Mouse (Mus musculus): ENCODE data around the gene Rps24. TPM values are rescaled to one million over a fixed set of nuclear protein-coding genes. Genes with fewer than 3 reads are reported as not detected.

The Rps24 gene
- polyA plus RNA-seq, 1 experiment: 1,252 TPM

GRCm38 (mm10) chr14:24500845-24501186 is 13.9 kb downstream of the Rps24 start:
- Histone ChIP-seq H3K27ac (ENCODE audit: control insufficient read depth, insufficient read depth, low read depth, low read length) (no peak overlapping the region), H3K27me3 (ENCODE audit: control insufficient read depth, insufficient read depth, low read length) (no peaks in the 10 kb centered on the region), H3K4me3 (ENCODE audit: control insufficient read depth, low read depth, low read length) (no peak overlapping the region), H3K4me1 (ENCODE audit: control insufficient read depth, insufficient read depth, low read length) (no peaks in the 10 kb centered on the region), H3K36me3 (ENCODE audit: control insufficient read depth, insufficient read depth, low read length) (no peaks in the 10 kb centered on the region)
- no peak for TF ChIP-seq CTCF (IDR thresholded peaks at IDR 0.05; ENCODE audit: control insufficient read depth, insufficient read depth, insufficient replicate concordance, low read depth, low read length)
- TF ChIP-seq POLR2A (IDR thresholded peaks at IDR 0.05; ENCODE audit: control insufficient read depth, low read depth, low read length): no peak

- Histone ChIP-seq H3K4me1 (ENCODE audit: control insufficient read depth, insufficient read depth, low read length) (no peaks in the 10 kb centered on the region), H3K36me3 (ENCODE audit: control insufficient read depth, insufficient read depth, low read length) (no peaks in the 10 kb centered on the region), H3K27me3 (ENCODE audit: control insufficient read depth, insufficient read depth, low read length) (no peaks in the 10 kb centered on the region), H3K4me3 (ENCODE audit: control insufficient read depth, low read depth, low read length) (no peak overlapping the region), H3K27ac (ENCODE audit: control insufficient read depth, insufficient read depth, low read depth, low read length) (no peak overlapping the region)
- TF ChIP-seq POLR2A (IDR thresholded peaks at IDR 0.05; ENCODE audit: control insufficient read depth, low read depth, low read length) (no peak), CTCF (IDR thresholded peaks at IDR 0.05; ENCODE audit: control insufficient read depth, insufficient read depth, insufficient replicate concordance, low read depth, low read length) (no peak)
Measured at GRCm38 (mm10) chr14:24501256-24501655, 14.3 kb downstream of the Rps24 start.

- no peak overlapping the region for H3K27ac ChIP-seq (ENCODE audit: control insufficient read depth, insufficient read depth, low read depth, low read length)
- TF ChIP-seq POLR2A (IDR thresholded peaks at IDR 0.05; ENCODE audit: control insufficient read depth, low read depth, low read length): no peak
- TF ChIP-seq CTCF (IDR thresholded peaks at IDR 0.05; ENCODE audit: control insufficient read depth, insufficient read depth, insufficient replicate concordance, low read depth, low read length): no peak
- peaks cover 2% of the 10 kb centered on the region for H3K4me1 ChIP-seq (ENCODE audit: control insufficient read depth, insufficient read depth, low read length)
- no peaks in the 10 kb centered on the region for H3K36me3 ChIP-seq (ENCODE audit: control insufficient read depth, insufficient read depth, low read length)
- peak overlapping the region; percentile 37 for H3K4me3 ChIP-seq (ENCODE audit: control insufficient read depth, low read depth, low read length)
- H3K27me3 ChIP-seq (ENCODE audit: control insufficient read depth, insufficient read depth, low read length): no peaks in the 10 kb centered on the region
Measured at GRCm38 (mm10) chr14:24507452-24508069, 20.6 kb downstream of the Rps24 start.

GRCm38 (mm10) chr14:24508070-24508773 is 21.3 kb downstream of the Rps24 start:
- Histone ChIP-seq H3K36me3 (ENCODE audit: control insufficient read depth, insufficient read depth, low read length) (no peaks in the 10 kb centered on the region), H3K27me3 (ENCODE audit: control insufficient read depth, insufficient read depth, low read length) (no peaks in the 10 kb centered on the region), H3K27ac (ENCODE audit: control insufficient read depth, insufficient read depth, low read depth, low read length) (no peak overlapping the region), H3K4me3 (ENCODE audit: control insufficient read depth, low read depth, low read length) (no peak overlapping the region), H3K4me1 (ENCODE audit: control insufficient read depth, insufficient read depth, low read length) (peaks cover 2% of the 10 kb centered on the region)
- TF ChIP-seq POLR2A (IDR thresholded peaks at IDR 0.05; ENCODE audit: control insufficient read depth, low read depth, low read length) (no peak), CTCF (IDR thresholded peaks at IDR 0.05; ENCODE audit: control insufficient read depth, insufficient read depth, insufficient replicate concordance, low read depth, low read length) (no peak)

DNA sequence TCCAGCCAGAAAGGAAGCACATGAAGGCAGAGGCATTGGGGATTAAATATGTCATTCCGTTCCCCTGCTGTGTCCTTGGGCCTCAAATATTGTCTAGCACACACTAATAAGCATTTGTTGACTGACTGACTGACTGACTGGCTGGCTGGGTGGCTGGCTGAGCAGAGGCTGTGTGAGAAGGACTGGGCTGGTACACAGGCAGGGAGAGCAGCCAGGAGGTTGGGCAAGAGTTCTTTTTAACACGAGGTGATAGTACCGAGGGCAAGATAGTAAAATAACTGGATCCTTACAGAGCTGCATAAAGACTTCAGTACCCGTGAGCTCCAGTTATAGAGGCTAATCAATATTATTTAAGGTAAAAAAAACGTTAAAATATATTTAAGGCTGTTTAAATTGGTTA is 22.6 kb downstream of the Rps24 start:
- no peak overlapping the region for H3K27ac ChIP-seq (ENCODE audit: control insufficient read depth, insufficient read depth, low read depth, low read length)
- TF ChIP-seq CTCF (IDR thresholded peaks at IDR 0.05; ENCODE audit: control insufficient read depth, insufficient read depth, insufficient replicate concordance, low read depth, low read length): no peak
- no peak for TF ChIP-seq POLR2A (IDR thresholded peaks at IDR 0.05; ENCODE audit: control insufficient read depth, low read depth, low read length)
- H3K27me3 ChIP-seq (ENCODE audit: control insufficient read depth, insufficient read depth, low read length): no peaks in the 10 kb centered on the region
- no peak overlapping the region for H3K4me3 ChIP-seq (ENCODE audit: control insufficient read depth, low read depth, low read length)
- H3K4me1 ChIP-seq (ENCODE audit: control insufficient read depth, insufficient read depth, low read length): peaks cover 2% of the 10 kb centered on the region
- no peaks in the 10 kb centered on the region for H3K36me3 ChIP-seq (ENCODE audit: control insufficient read depth, insufficient read depth, low read length)

GRCm38 (mm10) chr14:24510218-24510617 is 23.3 kb downstream of the Rps24 start:
- Histone ChIP-seq H3K36me3 (ENCODE audit: control insufficient read depth, insufficient read depth, low read length) (no peaks in the 10 kb centered on the region), H3K4me3 (ENCODE audit: control insufficient read depth, low read depth, low read length) (no peak overlapping the region), H3K4me1 (ENCODE audit: control insufficient read depth, insufficient read depth, low read length) (peaks cover 2% of the 10 kb centered on the region), H3K27ac (ENCODE audit: control insufficient read depth, insufficient read depth, low read depth, low read length) (no peak overlapping the region), H3K27me3 (ENCODE audit: control insufficient read depth, insufficient read depth, low read length) (no peaks in the 10 kb centered on the region)
- TF ChIP-seq POLR2A (IDR thresholded peaks at IDR 0.05; ENCODE audit: control insufficient read depth, low read depth, low read length) (no peak), CTCF (IDR thresholded peaks at IDR 0.05; ENCODE audit: control insufficient read depth, insufficient read depth, insufficient replicate concordance, low read depth, low read length) (peak; percentile 62; the same call in 1 of the 2 replicates)

GRCm38 (mm10) chr14:24510679-24511078 is 23.8 kb downstream of the Rps24 start:
- Histone ChIP-seq H3K36me3 (ENCODE audit: control insufficient read depth, insufficient read depth, low read length) (no peaks in the 10 kb centered on the region), H3K4me3 (ENCODE audit: control insufficient read depth, low read depth, low read length) (no peak overlapping the region), H3K27me3 (ENCODE audit: control insufficient read depth, insufficient read depth, low read length) (no peaks in the 10 kb centered on the region), H3K4me1 (ENCODE audit: control insufficient read depth, insufficient read depth, low read length) (peaks cover 2% of the 10 kb centered on the region), H3K27ac (ENCODE audit: control insufficient read depth, insufficient read depth, low read depth, low read length) (no peak overlapping the region)
- TF ChIP-seq POLR2A (IDR thresholded peaks at IDR 0.05; ENCODE audit: control insufficient read depth, low read depth, low read length): no peak
- no peak for TF ChIP-seq CTCF (IDR thresholded peaks at IDR 0.05; ENCODE audit: control insufficient read depth, insufficient read depth, insufficient replicate concordance, low read depth, low read length)

Data from testis, adult 2 months (tissue).